Mouse (Mus musculus) megakaryocyte, embryonic 14.5 days (primary cell): Measurements from ENCODE around the gene Nanos2.

ENCODE experiments used
- FLI1 ChIP-seq: IDR thresholded peaks from 2 replicates; pipeline ENCODE4 v1.6.1; 2012; ENCODE audit warnings: low read length, inconsistent platforms, mixed read lengths
- GATA1 ChIP-seq: IDR thresholded peaks from 3 replicates; pipeline ENCODE4 v1.6.1; 2012; ENCODE audit warnings: mixed read lengths, low read length, inconsistent platforms, borderline replicate concordance

DNA sequence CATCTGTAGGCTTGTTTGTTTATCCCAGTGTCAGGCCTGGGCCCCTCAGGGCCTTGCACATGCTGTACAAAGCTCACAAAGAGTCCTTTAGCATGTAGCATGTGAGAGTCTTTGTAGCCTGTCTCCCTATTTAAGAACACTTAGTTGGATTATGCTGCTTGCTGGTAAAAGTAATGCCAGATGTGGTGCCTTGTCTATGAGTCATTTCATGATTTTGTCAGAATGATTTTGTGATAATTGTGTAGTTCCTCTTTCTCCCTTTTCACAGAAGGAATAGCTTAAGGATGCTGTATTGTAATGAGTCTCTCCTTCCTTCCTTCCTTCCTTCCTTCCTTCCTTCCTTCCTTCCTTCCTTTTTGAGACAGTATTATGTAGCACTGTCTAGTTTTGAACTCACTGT lies 40.9 kb downstream of the Nanos2 start:
- TF ChIP-seq GATA1: no peak
- no peak for TF ChIP-seq FLI1
